Mouse (Mus musculus): Measurements from ENCODE around the gene Muc3. TPM values are rescaled to one million over a fixed set of nuclear protein-coding genes. Genes with fewer than 3 reads are reported as not detected.
A peak's percentile ranks its signal among the peaks of the same experiment; 100 is the strongest.

Muc3 gene
- polyA plus RNA-seq, 1 experiment from 2014 or later: not detected

DNA sequence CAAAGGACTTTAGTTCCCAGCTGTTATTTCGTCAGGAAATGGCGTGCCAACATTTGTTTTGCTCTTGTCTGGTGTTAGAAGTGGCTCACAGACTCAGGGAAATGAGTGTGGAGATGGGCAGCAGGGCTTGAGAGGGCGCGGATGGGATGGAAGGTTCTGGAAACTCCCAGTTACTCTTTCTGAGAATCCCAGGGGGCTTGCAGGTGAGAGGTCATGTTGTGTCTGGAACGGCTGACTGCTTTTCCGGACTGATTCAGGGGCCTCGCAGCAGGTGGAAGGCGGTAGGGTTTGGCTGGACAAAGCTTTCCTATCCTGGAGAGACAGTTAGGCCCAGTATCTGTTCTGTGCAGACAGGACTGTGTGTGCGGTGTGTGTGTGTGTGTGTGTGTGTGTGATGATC, 55.4 kb downstream of the Muc3 start:
- no peak overlapping the region for H3K27ac ChIP-seq (ENCODE audit: low read length)
- H3K4me2 ChIP-seq (ENCODE audit: low read depth, low read length): no peak overlapping the region
- no peaks in the 10 kb centered on the region for H3K27me3 ChIP-seq (ENCODE audit: control insufficient read depth, insufficient read depth, low read depth, low read length)
- no peaks in the 10 kb centered on the region for H3K9me3 ChIP-seq (replicated peaks; ENCODE audit: control insufficient read depth, low read length)
- H3K4me1 ChIP-seq (ENCODE audit: control insufficient read depth, low read depth, low read length): peaks cover 12% of the 10 kb centered on the region
- no peak for ATAC-seq (ENCODE audit: low read depth)
- WGBS (ENCODE audit: insufficient replicate concordance): 63% methylated on average over 9 of the region's 9 CpGs
- H3K9ac ChIP-seq (ENCODE audit: low read depth, low read length): no peak overlapping the region
- no peak overlapping the region for H3K4me3 ChIP-seq (ENCODE audit: low read depth, low read length)
- H3K36me3 ChIP-seq (ENCODE audit: control insufficient read depth, insufficient read depth): no peaks in the 10 kb centered on the region

DNA sequence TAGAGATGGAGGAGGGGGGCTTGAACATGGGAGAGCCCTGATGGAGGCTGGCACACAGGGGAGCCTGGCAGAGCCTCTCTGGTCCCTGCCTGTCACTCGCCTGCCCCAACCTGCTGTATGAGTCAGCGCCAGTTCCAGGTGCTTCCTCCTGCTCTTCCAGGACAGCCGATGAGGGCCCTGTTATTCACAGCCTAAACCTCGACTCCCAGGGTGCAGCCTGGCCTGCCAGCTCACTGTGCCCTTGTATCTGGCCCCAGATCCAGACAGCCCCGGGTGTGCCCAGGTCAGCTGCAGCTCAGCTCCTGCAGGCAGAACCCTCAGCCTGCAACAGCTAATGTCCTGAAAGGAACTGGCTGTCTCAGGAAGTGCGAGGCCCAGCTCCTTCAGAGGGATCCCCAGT, 57.6 kb downstream of the Muc3 start:
- Histone ChIP-seq H3K9me3 (replicated peaks; ENCODE audit: control insufficient read depth, low read length) (no peaks in the 10 kb centered on the region), H3K27me3 (ENCODE audit: control insufficient read depth, insufficient read depth, low read depth, low read length) (no peaks in the 10 kb centered on the region), H3K27ac (ENCODE audit: low read length) (no peak overlapping the region), H3K9ac (ENCODE audit: low read depth, low read length) (no peak overlapping the region), H3K4me1 (ENCODE audit: control insufficient read depth, low read depth, low read length) (peaks cover 2% of the 10 kb centered on the region; the same call in 1 of the 2 replicates), H3K4me3 (ENCODE audit: low read depth, low read length) (no peak overlapping the region), H3K4me2 (ENCODE audit: low read depth, low read length) (no peak overlapping the region), H3K36me3 (ENCODE audit: control insufficient read depth, insufficient read depth) (no peaks in the 10 kb centered on the region)
- WGBS (ENCODE audit: insufficient replicate concordance): 32% methylated on average over 6 of the region's 6 CpGs
- no peak for ATAC-seq (ENCODE audit: low read depth)

DNA sequence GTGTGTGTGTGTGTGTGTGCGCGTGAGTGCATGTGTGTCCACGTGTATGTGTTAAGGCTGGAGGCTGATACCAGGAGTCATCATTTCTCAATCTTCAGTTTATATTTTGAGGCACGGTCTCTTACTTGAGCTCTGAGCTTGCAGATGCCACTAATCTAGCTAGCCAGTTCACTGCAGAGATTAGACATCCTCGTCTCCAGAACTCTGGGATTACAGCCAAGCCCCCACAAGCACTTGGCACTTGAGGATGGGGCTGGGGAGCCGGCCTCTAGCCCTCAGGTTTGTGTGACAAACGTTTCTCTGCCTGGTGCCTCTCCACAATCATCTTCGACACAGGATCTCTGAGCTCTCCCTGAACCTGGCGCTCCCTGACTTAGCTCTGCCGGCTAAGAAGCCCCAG, 58.3 kb downstream of the Muc3 start:
- Histone ChIP-seq H3K9me3 (replicated peaks; ENCODE audit: control insufficient read depth, low read length) (no peaks in the 10 kb centered on the region), H3K27me3 (ENCODE audit: control insufficient read depth, insufficient read depth, low read depth, low read length) (no peaks in the 10 kb centered on the region), H3K4me3 (ENCODE audit: low read depth, low read length) (no peak overlapping the region), H3K36me3 (ENCODE audit: control insufficient read depth, insufficient read depth) (no peaks in the 10 kb centered on the region), H3K9ac (ENCODE audit: low read depth, low read length) (no peak overlapping the region), H3K4me2 (ENCODE audit: low read depth, low read length) (no peak overlapping the region), H3K27ac (ENCODE audit: low read length) (no peak overlapping the region), H3K4me1 (ENCODE audit: control insufficient read depth, low read depth, low read length) (peaks cover 2% of the 10 kb centered on the region; the same call in 1 of the 2 replicates)
- ATAC-seq (ENCODE audit: low read depth): no peak
- 63% methylated on average over 10 of the region's 10 CpGs for WGBS (ENCODE audit: insufficient replicate concordance)

DNA sequence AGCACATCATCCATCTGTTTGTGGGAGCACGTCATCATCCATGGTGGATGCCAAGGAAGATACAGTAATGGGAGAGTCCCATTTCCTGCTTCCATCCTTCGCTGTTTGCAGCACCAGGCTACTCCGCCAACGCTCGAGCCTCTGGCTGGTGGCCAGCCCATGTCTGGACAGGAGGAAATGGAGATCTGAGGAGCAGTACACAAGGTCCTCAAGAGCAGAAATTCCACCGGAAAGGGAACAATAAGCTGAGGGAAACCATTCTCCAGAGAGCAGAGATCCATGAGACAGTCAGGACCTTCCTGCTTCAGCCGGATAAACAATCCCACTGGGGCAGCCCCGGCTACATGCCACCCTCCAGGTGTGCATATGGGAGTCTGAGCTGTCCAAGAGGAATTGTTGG, 61.7 kb downstream of the Muc3 start:
- no peaks in the 10 kb centered on the region for H3K9me3 ChIP-seq (replicated peaks; ENCODE audit: control insufficient read depth, low read length)
- no peak overlapping the region for H3K4me3 ChIP-seq (ENCODE audit: low read depth, low read length)
- no peaks in the 10 kb centered on the region for H3K36me3 ChIP-seq (ENCODE audit: control insufficient read depth, insufficient read depth)
- no peak for ATAC-seq (ENCODE audit: low read depth)
- H3K4me2 ChIP-seq (ENCODE audit: low read depth, low read length): no peak overlapping the region
- 77% methylated on average over 8 of the region's 8 CpGs for WGBS (ENCODE audit: insufficient replicate concordance)
- H3K9ac ChIP-seq (ENCODE audit: low read depth, low read length): no peak overlapping the region
- H3K4me1 ChIP-seq (ENCODE audit: control insufficient read depth, low read depth, low read length): peaks cover 13% of the 10 kb centered on the region
- H3K27me3 ChIP-seq (ENCODE audit: control insufficient read depth, insufficient read depth, low read depth, low read length): no peaks in the 10 kb centered on the region
- H3K27ac ChIP-seq (ENCODE audit: low read length): no peak overlapping the region

DNA sequence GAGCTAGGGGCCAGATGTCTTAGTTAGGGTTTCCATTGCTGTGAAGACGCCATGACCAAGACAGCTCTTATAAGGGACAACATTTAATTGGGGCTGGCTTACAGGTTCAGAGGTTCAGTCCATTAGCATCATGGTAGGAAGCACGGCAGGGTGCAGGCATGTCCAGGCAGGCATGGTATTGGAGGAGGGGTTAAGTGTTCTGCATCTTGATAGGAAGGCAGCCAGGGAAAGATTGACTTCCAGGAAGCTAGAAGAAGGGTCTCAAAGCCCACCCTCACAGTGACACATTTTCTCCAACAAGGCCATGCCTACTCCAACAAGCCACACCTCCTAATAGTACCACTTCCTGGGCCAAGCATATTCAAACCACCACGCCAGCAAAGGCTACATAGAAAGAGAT, 63.4 kb downstream of the Muc3 start:
- Histone ChIP-seq H3K27me3 (ENCODE audit: control insufficient read depth, insufficient read depth, low read depth, low read length) (no peaks in the 10 kb centered on the region), H3K9me3 (replicated peaks; ENCODE audit: control insufficient read depth, low read length) (no peaks in the 10 kb centered on the region), H3K27ac (ENCODE audit: low read length) (no peak overlapping the region; the same call in 1 of the 2 replicates), H3K9ac (ENCODE audit: low read depth, low read length) (no peak overlapping the region), H3K36me3 (ENCODE audit: control insufficient read depth, insufficient read depth) (no peaks in the 10 kb centered on the region), H3K4me1 (ENCODE audit: control insufficient read depth, low read depth, low read length) (peaks cover 13% of the 10 kb centered on the region), H3K4me2 (ENCODE audit: low read depth, low read length) (no peak overlapping the region), H3K4me3 (ENCODE audit: low read depth, low read length) (no peak overlapping the region)
- ATAC-seq (ENCODE audit: low read depth): no peak
- 72% methylated on average over 3 of the region's 3 CpGs for WGBS (ENCODE audit: insufficient replicate concordance)

DNA sequence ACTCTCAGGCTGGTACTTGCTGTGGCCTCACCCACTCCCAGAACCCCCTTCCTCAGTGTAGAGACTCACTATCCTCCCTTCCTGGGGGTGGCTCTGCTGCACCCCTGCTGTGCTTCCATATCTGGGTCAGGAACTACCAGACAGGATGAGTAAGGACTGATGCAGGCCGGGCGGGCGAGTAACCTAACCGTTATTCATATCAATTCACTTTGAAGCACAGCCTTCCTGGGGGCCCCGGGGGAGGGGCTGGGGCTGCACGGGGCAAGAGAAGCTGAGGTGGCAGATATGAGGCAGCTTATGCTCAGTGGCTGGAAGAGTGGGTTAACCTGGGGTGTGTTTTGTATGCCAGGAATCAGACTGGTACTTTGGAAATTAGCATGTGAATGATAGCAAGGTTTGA, 64.1 kb downstream of the Muc3 start:
- no peak overlapping the region for H3K9ac ChIP-seq (ENCODE audit: low read depth, low read length)
- WGBS (ENCODE audit: insufficient replicate concordance): 24% methylated on average over 6 of the region's 6 CpGs
- peak; percentile 89 for ATAC-seq (ENCODE audit: low read depth)
- H3K27me3 ChIP-seq (ENCODE audit: control insufficient read depth, insufficient read depth, low read depth, low read length): no peaks in the 10 kb centered on the region
- peaks cover 13% of the 10 kb centered on the region for H3K4me1 ChIP-seq (ENCODE audit: control insufficient read depth, low read depth, low read length)
- H3K4me2 ChIP-seq (ENCODE audit: low read depth, low read length): no peak overlapping the region
- no peaks in the 10 kb centered on the region for H3K9me3 ChIP-seq (replicated peaks; ENCODE audit: control insufficient read depth, low read length)
- no peak overlapping the region for H3K4me3 ChIP-seq (ENCODE audit: low read depth, low read length)
- no peaks in the 10 kb centered on the region for H3K36me3 ChIP-seq (ENCODE audit: control insufficient read depth, insufficient read depth)
- peak overlapping the region; percentile 30; the same call in 1 of the 2 replicates for H3K27ac ChIP-seq (ENCODE audit: low read length)

Other genes with a start within 250 kb of the Muc3 start
- 7.6 and 8.4 TPM in 2 replicates for gene Ift22, start 241.2 kb downstream of the Muc3 start, polyA plus RNA-seq (2015; fragmentation: Nextera tagmentation; extraction: Ambion mirVana)
- 172 and 179 TPM in 2 replicates for gene Fis1, start 196.0 kb downstream of the Muc3 start, polyA plus RNA-seq (2015; fragmentation: Nextera tagmentation; extraction: Ambion mirVana)
- gene Cldn15, start 182.7 kb downstream of the Muc3 start, polyA plus RNA-seq (2015; fragmentation: Nextera tagmentation; extraction: Ambion mirVana): 7.5 and 7.9 TPM in 2 replicates
- 12.2 and 12.9 TPM in 2 replicates for gene Plod3, start 162.3 kb downstream of the Muc3 start, polyA plus RNA-seq (2015; fragmentation: Nextera tagmentation; extraction: Ambion mirVana)
- 51.3 and 52.2 TPM in 2 replicates for gene Znhit1, start 161.3 kb downstream of the Muc3 start, polyA plus RNA-seq (2015; fragmentation: Nextera tagmentation; extraction: Ambion mirVana)
- 0.21 TPM in 1 of 2 replicates, not detected in the other for gene Vgf, start 122.9 kb downstream of the Muc3 start, polyA plus RNA-seq (2015; fragmentation: Nextera tagmentation; extraction: Ambion mirVana)
- gene Ap1s1, start 103.2 kb downstream of the Muc3 start, polyA plus RNA-seq (2015; fragmentation: Nextera tagmentation; extraction: Ambion mirVana): 68.6 and 73.3 TPM in 2 replicates
- 0.30 and 0.34 TPM in 2 replicates for gene Serpine1, start 77.1 kb downstream of the Muc3 start, polyA plus RNA-seq (2015; fragmentation: Nextera tagmentation; extraction: Ambion mirVana)
- gene Trim56, start 33.1 kb downstream of the Muc3 start, polyA plus RNA-seq (2015; fragmentation: Nextera tagmentation; extraction: Ambion mirVana): 13.7 and 13.8 TPM in 2 replicates
- 0.06 and 0.14 TPM in 2 replicates for gene Muc3a, start 63.1 kb upstream of the Muc3 start, polyA plus RNA-seq (2015; fragmentation: Nextera tagmentation; extraction: Ambion mirVana)
- 14.4 and 18.6 TPM in 2 replicates for gene Ache, start 138.2 kb upstream of the Muc3 start, polyA plus RNA-seq (2015; fragmentation: Nextera tagmentation; extraction: Ambion mirVana)
- 7.0 and 7.8 TPM in 2 replicates for gene Ufsp1, start 145.3 kb upstream of the Muc3 start, polyA plus RNA-seq (2015; fragmentation: Nextera tagmentation; extraction: Ambion mirVana)
- gene Srrt, start 158.4 kb upstream of the Muc3 start, polyA plus RNA-seq (2015; fragmentation: Nextera tagmentation; extraction: Ambion mirVana): 68.0 and 69.7 TPM in 2 replicates
- 9.3 and 9.6 TPM in 2 replicates for gene Trip6, start 165.1 kb upstream of the Muc3 start, polyA plus RNA-seq (2015; fragmentation: Nextera tagmentation; extraction: Ambion mirVana)
- gene Slc12a9, start 184.3 kb upstream of the Muc3 start, polyA plus RNA-seq (2015; fragmentation: Nextera tagmentation; extraction: Ambion mirVana): 2.8 and 3.0 TPM in 2 replicates
- 7.3 and 9.1 TPM in 2 replicates for gene Ephb4, start 200.8 kb upstream of the Muc3 start, polyA plus RNA-seq (2015; fragmentation: Nextera tagmentation; extraction: Ambion mirVana)

All from liver, embryonic 16.5 days (tissue).